Mouse (Mus musculus): ENCODE measurements around the gene Bend4. TPM values are rescaled to one million over a fixed set of nuclear protein-coding genes. Genes with fewer than 3 reads are reported as not detected.

The Bend4 gene
- 0.51 and 0.68 TPM in 2 replicates for polyA plus RNA-seq (2015; fragmentation: Nextera tagmentation; extraction: Ambion mirVana)

GRCm38 (mm10) chr5:67427443-67428360 lies at the start of gene Bend4:
Gene Bend4 (minus strand): TSS chr5:67428310.
- Histone ChIP-seq H3K36me3 (ENCODE audit: control insufficient read depth, insufficient read depth, low read length) (no peaks in the 10 kb centered on the region), H3K4me3 (ENCODE audit: low read depth, low read length) (peak within 1 kb of the TSS; percentile 67), H3K27me3 (ENCODE audit: control insufficient read depth, insufficient read depth, low read length) (no peaks in the 10 kb centered on the region), H3K27ac (replicated peaks) (no peak within 1 kb of the TSS), H3K9ac (ENCODE audit: low read length) (peak within 1 kb of the TSS; percentile 60), H3K4me1 (replicated peaks; ENCODE audit: control insufficient read depth, insufficient read depth) (no peaks in the 10 kb centered on the region), H3K9me3 (ENCODE audit: control insufficient read depth, low read length) (no peaks in the 10 kb centered on the region), H3K4me2 (replicated peaks; ENCODE audit: low read depth) (peak within 1 kb of the TSS; percentile 95)
- TF ChIP-seq CTCF (IDR thresholded peaks at IDR 0.05; ENCODE audit: low read depth), result no peak
- no peak for TF ChIP-seq EP300 (optimal IDR thresholded peaks at IDR 0.05)
- peak; percentile 64 for DNase-seq (ENCODE audit: low spot score)
- 4% methylated on average over 57 of the region's 90 CpGs for WGBS
- ATAC-seq (ENCODE audit: low FRiP score, low TSS enrichment), result peak; percentile 78

DNA sequence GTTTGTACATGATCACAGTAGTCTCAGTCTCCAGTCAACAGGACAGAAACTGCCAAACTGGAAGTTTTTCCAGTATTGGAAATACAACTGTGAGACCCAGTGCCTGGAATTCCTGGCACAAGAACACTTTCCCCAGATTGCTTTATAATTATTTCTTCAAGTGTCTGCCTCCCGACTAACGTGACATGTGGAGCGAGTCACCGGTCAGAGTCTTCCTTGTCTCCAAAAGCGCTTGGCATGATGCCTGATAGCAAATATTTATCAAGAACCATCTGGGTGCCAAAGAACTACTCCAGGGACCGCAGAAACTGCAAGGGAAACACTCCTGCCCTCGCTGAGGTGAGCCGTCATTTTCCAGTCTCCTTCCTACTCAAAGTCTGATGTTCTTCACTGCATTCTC lies 45.6 kb upstream of the Bend4 start:
- no peak for TF ChIP-seq EP300 (optimal IDR thresholded peaks at IDR 0.05)
- no peak for TF ChIP-seq CTCF (IDR thresholded peaks at IDR 0.05; ENCODE audit: low read depth)
- DNase-seq (ENCODE audit: low spot score), result no peak
- no peaks in the 10 kb centered on the region for H3K36me3 ChIP-seq (ENCODE audit: control insufficient read depth, insufficient read depth, low read length)
- H3K27me3 ChIP-seq (ENCODE audit: control insufficient read depth, insufficient read depth, low read length), result no peaks in the 10 kb centered on the region
- WGBS, result 11% methylated on average over 8 of the region's 8 CpGs
- no peaks in the 10 kb centered on the region for H3K4me1 ChIP-seq (replicated peaks; ENCODE audit: control insufficient read depth, insufficient read depth)
- no peak overlapping the region for H3K4me3 ChIP-seq (ENCODE audit: low read depth, low read length)
- no peak for ATAC-seq (ENCODE audit: low FRiP score, low TSS enrichment)
- H3K9ac ChIP-seq (ENCODE audit: low read length), result no peak overlapping the region
- H3K9me3 ChIP-seq (ENCODE audit: control insufficient read depth, low read length), result no peaks in the 10 kb centered on the region
- no peak overlapping the region for H3K27ac ChIP-seq (replicated peaks)
- H3K4me2 ChIP-seq (replicated peaks; ENCODE audit: low read depth), result no peak overlapping the region

DNA sequence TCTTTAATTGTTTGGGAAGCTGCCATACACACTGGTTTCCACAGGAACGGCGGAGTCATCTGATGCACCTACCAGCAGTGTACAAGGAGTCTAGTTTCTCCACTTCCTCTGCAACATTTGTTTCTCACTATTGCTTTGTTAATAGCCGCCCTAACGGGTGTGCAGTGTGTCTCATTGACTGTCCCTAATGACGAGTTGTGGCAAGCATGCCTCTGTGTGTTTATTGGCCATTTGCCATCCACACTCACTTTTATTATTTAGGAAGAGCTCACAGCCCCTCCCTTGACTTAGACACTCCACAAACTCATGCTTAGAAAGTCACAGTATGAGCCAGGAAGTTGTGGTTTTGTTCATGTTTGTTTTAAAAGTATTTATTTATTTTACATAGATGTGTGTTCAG lies 45.0 kb upstream of the Bend4 start:
- no peak overlapping the region for H3K27ac ChIP-seq (replicated peaks)
- DNase-seq (ENCODE audit: low spot score), result no peak
- no peak overlapping the region for H3K9ac ChIP-seq (ENCODE audit: low read length)
- H3K9me3 ChIP-seq (ENCODE audit: control insufficient read depth, low read length), result no peaks in the 10 kb centered on the region
- no peak overlapping the region for H3K4me2 ChIP-seq (replicated peaks; ENCODE audit: low read depth)
- H3K36me3 ChIP-seq (ENCODE audit: control insufficient read depth, insufficient read depth, low read length), result no peaks in the 10 kb centered on the region
- H3K4me1 ChIP-seq (replicated peaks; ENCODE audit: control insufficient read depth, insufficient read depth), result no peaks in the 10 kb centered on the region
- no peak for TF ChIP-seq CTCF (IDR thresholded peaks at IDR 0.05; ENCODE audit: low read depth)
- TF ChIP-seq EP300 (optimal IDR thresholded peaks at IDR 0.05), result no peak
- H3K4me3 ChIP-seq (ENCODE audit: low read depth, low read length), result no peak overlapping the region
- no peaks in the 10 kb centered on the region for H3K27me3 ChIP-seq (ENCODE audit: control insufficient read depth, insufficient read depth, low read length)
- no peak for ATAC-seq (ENCODE audit: low FRiP score, low TSS enrichment)
- WGBS, result 49% methylated on average over 5 of the region's 5 CpGs

DNA sequence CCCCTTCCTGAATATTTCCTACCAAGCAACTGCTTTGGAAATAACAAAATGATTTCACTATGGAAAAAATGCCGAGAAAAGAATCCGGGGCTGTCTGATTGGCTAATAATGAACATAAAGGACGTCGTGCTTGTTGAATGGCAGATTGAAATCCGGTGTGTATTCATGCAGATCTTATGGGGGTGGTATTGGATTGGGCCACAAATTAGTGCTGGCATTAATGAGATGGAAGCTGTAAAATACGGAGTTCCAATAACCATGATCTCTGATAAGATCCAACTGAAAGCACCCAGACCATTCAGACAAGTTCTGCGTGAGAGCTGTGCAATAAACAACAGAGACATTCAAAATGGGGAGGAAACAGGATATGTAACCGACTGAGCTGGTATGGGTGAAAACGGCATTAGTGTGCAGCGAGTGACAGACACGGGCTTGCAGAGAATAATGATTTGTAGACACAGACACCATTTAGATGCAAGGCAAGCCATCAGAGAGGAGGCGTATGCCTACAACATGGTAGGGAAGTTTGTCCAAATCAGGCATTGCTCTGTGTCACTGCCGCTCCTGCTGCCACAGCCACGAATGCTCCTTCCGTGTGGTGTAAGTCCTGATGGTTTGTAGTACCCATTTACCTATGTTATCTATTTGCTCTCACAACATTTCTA lies 38.9 kb upstream of the Bend4 start:
- H3K4me3 ChIP-seq (ENCODE audit: low read depth, low read length), result no peak overlapping the region
- no peaks in the 10 kb centered on the region for H3K9me3 ChIP-seq (ENCODE audit: control insufficient read depth, low read length)
- no peak overlapping the region for H3K9ac ChIP-seq (ENCODE audit: low read length)
- no peak for ATAC-seq (ENCODE audit: low FRiP score, low TSS enrichment)
- H3K27me3 ChIP-seq (ENCODE audit: control insufficient read depth, insufficient read depth, low read length), result no peaks in the 10 kb centered on the region
- TF ChIP-seq EP300 (optimal IDR thresholded peaks at IDR 0.05) (no peak), CTCF (IDR thresholded peaks at IDR 0.05; ENCODE audit: low read depth) (no peak)
- H3K27ac ChIP-seq (replicated peaks), result no peak overlapping the region
- H3K36me3 ChIP-seq (ENCODE audit: control insufficient read depth, insufficient read depth, low read length), result no peaks in the 10 kb centered on the region
- 77% methylated on average over 15 of the region's 15 CpGs for WGBS
- no peak for DNase-seq (ENCODE audit: low spot score)
- H3K4me1 ChIP-seq (replicated peaks; ENCODE audit: control insufficient read depth, insufficient read depth), result no peaks in the 10 kb centered on the region
- H3K4me2 ChIP-seq (replicated peaks; ENCODE audit: low read depth), result no peak overlapping the region

GRCm38 (mm10) chr5:67464899-67465298 lies 36.8 kb upstream of the Bend4 start:
- H3K4me3 ChIP-seq (ENCODE audit: low read depth, low read length), result no peak overlapping the region
- 58% methylated on average over 3 of the region's 3 CpGs for WGBS
- ATAC-seq (ENCODE audit: low FRiP score, low TSS enrichment) (no peak), DNase-seq (ENCODE audit: low spot score) (no peak)
- no peak overlapping the region for H3K4me2 ChIP-seq (replicated peaks; ENCODE audit: low read depth)
- H3K4me1 ChIP-seq (replicated peaks; ENCODE audit: control insufficient read depth, insufficient read depth), result no peaks in the 10 kb centered on the region
- no peaks in the 10 kb centered on the region for H3K36me3 ChIP-seq (ENCODE audit: control insufficient read depth, insufficient read depth, low read length)
- no peak overlapping the region for H3K9ac ChIP-seq (ENCODE audit: low read length)
- H3K27ac ChIP-seq (replicated peaks), result no peak overlapping the region
- no peak for TF ChIP-seq CTCF (IDR thresholded peaks at IDR 0.05; ENCODE audit: low read depth)
- TF ChIP-seq EP300 (optimal IDR thresholded peaks at IDR 0.05), result no peak
- no peaks in the 10 kb centered on the region for H3K9me3 ChIP-seq (ENCODE audit: control insufficient read depth, low read length)
- H3K27me3 ChIP-seq (ENCODE audit: control insufficient read depth, insufficient read depth, low read length), result no peaks in the 10 kb centered on the region

DNA sequence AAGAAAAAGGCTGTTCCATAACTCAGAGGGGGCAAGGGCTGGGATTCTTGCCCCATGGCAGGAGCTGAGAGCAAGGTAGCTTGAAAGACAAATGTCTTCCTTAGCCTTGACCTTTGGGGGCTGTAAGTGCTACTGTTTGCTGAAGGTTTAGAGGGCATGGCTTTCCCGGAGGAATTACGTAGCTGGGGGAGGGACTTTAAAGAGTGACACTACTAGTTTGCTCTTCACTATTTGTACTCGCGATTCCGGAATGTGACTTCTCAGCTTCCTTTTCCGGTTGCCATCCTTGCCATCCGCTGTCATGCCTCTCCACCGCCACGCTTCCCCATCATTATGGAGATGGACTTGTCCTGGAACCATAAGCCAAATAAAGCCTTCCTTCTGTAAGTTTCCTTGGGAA lies 35.5 kb upstream of the Bend4 start:
- Histone ChIP-seq H3K9ac (ENCODE audit: low read length) (no peak overlapping the region), H3K27ac (replicated peaks) (no peak overlapping the region), H3K4me3 (ENCODE audit: low read depth, low read length) (no peak overlapping the region), H3K4me2 (replicated peaks; ENCODE audit: low read depth) (no peak overlapping the region), H3K4me1 (replicated peaks; ENCODE audit: control insufficient read depth, insufficient read depth) (no peaks in the 10 kb centered on the region), H3K36me3 (ENCODE audit: control insufficient read depth, insufficient read depth, low read length) (no peaks in the 10 kb centered on the region), H3K27me3 (ENCODE audit: control insufficient read depth, insufficient read depth, low read length) (no peaks in the 10 kb centered on the region), H3K9me3 (ENCODE audit: control insufficient read depth, low read length) (no peaks in the 10 kb centered on the region)
- TF ChIP-seq CTCF (IDR thresholded peaks at IDR 0.05; ENCODE audit: low read depth), result no peak
- TF ChIP-seq EP300 (optimal IDR thresholded peaks at IDR 0.05), result no peak
- no peak for ATAC-seq (ENCODE audit: low FRiP score, low TSS enrichment)
- no peak for DNase-seq (ENCODE audit: low spot score)
- WGBS, result 87% methylated on average over 9 of the region's 9 CpGs

All from stomach, postnatal 0 days (tissue).